Mouse (Mus musculus) left cerebral cortex, adult 9 months (tissue): ENCODE measurements at regions not wholly inside any gene's neighbourhood (a gene's known extent, or its start where the extent isn't known, plus 50 kb on each side); places are given as distances from the start of the nearest gene placed in this dataset.
A peak's percentile ranks its signal among the peaks of the same experiment; 100 is the strongest.
"Not testable (repeated sequence)": the region's sequence is repeated elsewhere in the genome, so short reads cannot be mapped to it uniquely, and the experiment has no call there.

Source experiments
- DNase-seq, 2 experiments: peaks; one replicate each; pipeline ENCODE4 v3.0.0; 2022; ENCODE audit warnings: low spot score in 2 of 2

- DNase-seq = no peak
Measured at GRCm38 (mm10) chr1:168681685-168682491, 249.8 kb upstream of the Pbx1 start.

- no peak for DNase-seq
Measured at GRCm38 (mm10) chr1:168680674-168681073, 248.6 kb upstream of the Pbx1 start.

GRCm38 (mm10) chr1:168676418-168677413 lies 244.6 kb upstream of the Pbx1 start:
- peak in 1 of 2 experiments; percentile 18 for DNase-seq

GRCm38 (mm10) chr1:168675741-168676140 lies 243.7 kb upstream of the Pbx1 start:
- DNase-seq = no peak

- no peak for DNase-seq
Measured at GRCm38 (mm10) chr1:168662755-168663284, 230.8 kb upstream of the Pbx1 start.

- DNase-seq = no peak
Measured at GRCm38 (mm10) chr1:168660956-168661355, 228.9 kb upstream of the Pbx1 start.

- no peak for DNase-seq
Measured at GRCm38 (mm10) chr1:168659578-168659977, 227.5 kb upstream of the Pbx1 start.

GRCm38 (mm10) chr1:168632837-168633236 lies 200.8 kb upstream of the Pbx1 start:
- no peak for DNase-seq

- DNase-seq = no peak
Measured at GRCm38 (mm10) chr1:168631979-168632378, 199.9 kb upstream of the Pbx1 start.

- DNase-seq = not testable (repeated sequence)
Measured at GRCm38 (mm10) chr1:168601967-168602366, 169.9 kb upstream of the Pbx1 start.

GRCm38 (mm10) chr1:168600461-168601160 lies 168.5 kb upstream of the Pbx1 start:
- no peak for DNase-seq

GRCm38 (mm10) chr1:168598191-168598667 lies 166.2 kb upstream of the Pbx1 start:
- DNase-seq = no peak

GRCm38 (mm10) chr1:168597495-168597894 lies 165.4 kb upstream of the Pbx1 start:
- no peak for DNase-seq

GRCm38 (mm10) chr1:168584137-168584536 lies 152.1 kb upstream of the Pbx1 start:
- peak in 1 of 2 experiments; percentile 3 for DNase-seq

- DNase-seq = no peak
Measured at GRCm38 (mm10) chr1:168582434-168582833, 150.4 kb upstream of the Pbx1 start.

- DNase-seq = no peak
Measured at GRCm38 (mm10) chr1:168569930-168570515, 138.0 kb upstream of the Pbx1 start.

- DNase-seq = no peak
Measured at GRCm38 (mm10) chr1:168552394-168552793, 120.3 kb upstream of the Pbx1 start.

GRCm38 (mm10) chr1:168549807-168550435 lies 117.9 kb upstream of the Pbx1 start:
- peak; percentile 31 to 51 for DNase-seq

- DNase-seq = no peak
Measured at GRCm38 (mm10) chr1:168546156-168546555, 114.1 kb upstream of the Pbx1 start.

GRCm38 (mm10) chr1:168545072-168545780 lies 113.2 kb upstream of the Pbx1 start:
- no peak for DNase-seq
